Mouse (Mus musculus) intestine, embryonic 14.5 days (tissue): Measurements from ENCODE around the gene Hs6st2. TPM values are rescaled to one million over a fixed set of nuclear protein-coding genes. Genes with fewer than 3 reads are reported as not detected.

ENCODE experiments used
- ATAC-seq: fragments of 200-750 bp; cut with Nextera tagmentation; replicated peaks from 2 replicates; pipeline ENCODE4 v1.8.0; 2017; ENCODE audit warnings: low read depth, moderate number of reproducible peaks, moderate TSS enrichment, moderate library complexity; ENCODE audit not compliant: low FRiP score, low TSS enrichment
- DNase-seq: peaks from one replicate; pipeline ENCODE4 v3.0.0-alpha.2; 2018; ENCODE audit warnings: low spot score
- H3K27ac ChIP-seq: fragments of 300-500 bp; sonication (generic); 2 replicates; pipeline ENCODE4 v1.5.1; 2014; ENCODE audit warnings: low read depth, mild to moderate bottlenecking, control low read depth
- H3K27me3 ChIP-seq: fragments of 300-500 bp; sonication (generic); replicated peaks from 2 replicates; pipeline ENCODE4 v1.6.1; 2014; ENCODE audit warnings: low read length, control low read depth; ENCODE audit not compliant: control insufficient read depth, insufficient read depth
- H3K36me3 ChIP-seq: fragments of 300-500 bp; sonication (generic); 2 replicates; pipeline ENCODE4 v1.6.1; 2014; ENCODE audit warnings: low read length, control low read depth; ENCODE audit not compliant: control insufficient read depth, insufficient read depth
- H3K4me1 ChIP-seq: fragments of 300-500 bp; sonication (generic); replicated peaks from 2 replicates; pipeline ENCODE4 v1.6.1; 2014; ENCODE audit warnings: low read length, control low read depth, mixed read lengths; ENCODE audit not compliant: control insufficient read depth, insufficient read depth
- H3K4me2 ChIP-seq: fragments of 300-500 bp; sonication (generic); 2 replicates; pipeline ENCODE4 v1.6.1; 2014; ENCODE audit warnings: low read length
- H3K4me3 ChIP-seq: fragments of 300-500 bp; sonication (generic); 2 replicates; pipeline ENCODE4 v1.5.1; 2014; ENCODE audit warnings: low read depth, low read length, control low read depth, mixed read lengths
- H3K9ac ChIP-seq: fragments of 300-500 bp; sonication (generic); 2 replicates; pipeline ENCODE4 v1.6.1; 2014; ENCODE audit warnings: mild to moderate bottlenecking, low read length
- H3K9me3 ChIP-seq: fragments of 300-500 bp; sonication (generic); 2 replicates; pipeline ENCODE4 v1.6.1; 2016; ENCODE audit warnings: low read length, control low read depth; ENCODE audit not compliant: control insufficient read depth
- WGBS: fragments of 180-500 bp; shearing (Covaris S2); extraction: QIAGEN DNeasy Blood & Tissue Kit; methylation state at CpG from one replicate; pipeline ENCODE4 v1.1.7; 2014; 5-methylcytosine and 5-hydroxymethylcytosine counted together
- polyA plus RNA-seq: library from polyadenylated mRNA; unstranded; fragments of >200 nt; fragmentation: Nextera tagmentation; extraction: Ambion mirVana; gene quantifications from 2 replicates; pipeline ENCODE4 v1.2.1, GENCODE M21; 2014

Gene Hs6st2
- polyA plus RNA-seq, result 9.0 and 9.7 TPM in 2 replicates

DNA sequence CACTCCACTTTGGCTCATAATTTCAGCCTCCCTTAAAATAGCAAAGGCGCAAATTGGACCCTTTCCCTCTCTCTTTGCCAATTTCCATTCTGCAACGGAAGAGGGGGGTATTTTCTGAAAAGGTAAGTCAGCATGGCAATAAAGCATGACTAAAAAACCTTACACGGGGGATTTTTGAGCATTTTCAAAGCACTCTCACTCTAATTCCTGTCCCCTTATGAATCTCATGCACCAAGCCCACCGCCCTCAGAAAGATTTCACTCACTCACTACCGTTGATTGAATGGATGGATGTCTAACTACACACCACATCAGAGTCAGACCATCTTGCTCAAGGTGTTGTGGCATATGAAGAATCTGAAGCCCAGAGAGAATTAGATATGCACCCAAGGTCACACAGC is at the start of gene Hs6st2:
Hs6st2 (minus strand) TSS at position 101 of the 400 bp plus-strand sequence.
- ATAC-seq, result no peak
- 24% methylated on average over 5 of the region's 5 CpGs for WGBS
- peak within 1 kb of the TSS; percentile 74 for H3K4me2 ChIP-seq
- peaks cover 35% of the 10 kb centered on the region for H3K27me3 ChIP-seq
- H3K27ac ChIP-seq, result no peak within 1 kb of the TSS
- H3K9ac ChIP-seq, result peak within 1 kb of the TSS; percentile 42
- H3K9me3 ChIP-seq, result no peaks in the 10 kb centered on the region
- DNase-seq, result no peak
- H3K36me3 ChIP-seq, result no peaks in the 10 kb centered on the region
- peak within 1 kb of the TSS; percentile 40 for H3K4me3 ChIP-seq
- H3K4me1 ChIP-seq, result no peaks in the 10 kb centered on the region

GRCm38 (mm10) chrX:51714086-51714745 is 32.6 kb upstream of the Hs6st2 start:
- no peaks in the 10 kb centered on the region for H3K9me3 ChIP-seq
- no peak for ATAC-seq

GRCm38 (mm10) chrX:51712996-51713395 is 31.3 kb upstream of the Hs6st2 start:
- no peaks in the 10 kb centered on the region for H3K27me3 ChIP-seq
- H3K27ac ChIP-seq, result no peak overlapping the region
- H3K9me3 ChIP-seq, result no peaks in the 10 kb centered on the region
- no peak for DNase-seq
- H3K9ac ChIP-seq, result no peak overlapping the region
- H3K4me3 ChIP-seq, result no peak overlapping the region
- WGBS, result 81% methylated on average over 1 of the region's 1 CpGs
- no peaks in the 10 kb centered on the region for H3K36me3 ChIP-seq
- no peak overlapping the region for H3K4me2 ChIP-seq
- no peaks in the 10 kb centered on the region for H3K4me1 ChIP-seq
- no peak for ATAC-seq

More at GRCm38 (mm10) chrX:51714086-51714745, 32.6 kb upstream of the Hs6st2 start:
- Histone ChIP-seq H3K4me1 (no peaks in the 10 kb centered on the region), H3K4me3 (no peak overlapping the region), H3K4me2 (no peak overlapping the region), H3K27ac (no peak overlapping the region), H3K36me3 (no peaks in the 10 kb centered on the region), H3K9ac (no peak overlapping the region), H3K27me3 (no peaks in the 10 kb centered on the region)
- DNase-seq, result no peak
- 48% methylated on average over 8 of the region's 8 CpGs for WGBS

- no peaks in the 10 kb centered on the region for H3K4me1 ChIP-seq
- H3K4me3 ChIP-seq, result no peak overlapping the region
- WGBS, result 63% methylated on average over 4 of the region's 4 CpGs
- no peak for ATAC-seq
- no peaks in the 10 kb centered on the region for H3K9me3 ChIP-seq
- no peaks in the 10 kb centered on the region for H3K36me3 ChIP-seq
- H3K9ac ChIP-seq, result no peak overlapping the region
- no peak for DNase-seq
- H3K4me2 ChIP-seq, result no peak overlapping the region
- H3K27me3 ChIP-seq, result 0 out of 2 replicates have a peak, but pooled peaks cover 12% of the 10 kb centered on the region
- H3K27ac ChIP-seq, result no peak overlapping the region
These were observed 21.2 kb upstream of the Hs6st2 start for GRCm38 (mm10) chrX:51702823-51703222.

DNA sequence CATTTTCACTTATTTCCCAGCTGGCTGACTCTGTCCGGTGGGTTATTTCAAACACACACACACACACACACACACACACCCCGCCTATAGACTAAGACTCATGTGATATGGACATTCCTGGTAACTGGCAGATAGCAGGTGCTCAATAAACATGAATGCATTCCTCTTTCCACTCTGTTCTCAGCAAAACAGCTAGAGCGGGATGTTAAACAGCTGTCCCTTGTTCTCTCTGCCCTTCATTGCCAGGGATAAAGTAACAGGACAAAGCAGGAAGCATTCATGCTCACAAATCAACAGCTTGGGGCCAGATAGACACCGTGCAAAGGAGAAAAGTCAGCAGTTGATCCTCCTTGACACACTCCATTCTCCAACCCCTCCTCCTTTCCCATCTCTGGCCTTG is 17.4 kb upstream of the Hs6st2 start:
- no peak for DNase-seq
- Histone ChIP-seq H3K4me1 (no peaks in the 10 kb centered on the region), H3K36me3 (no peaks in the 10 kb centered on the region), H3K4me2 (no peak overlapping the region), H3K9ac (no peak overlapping the region), H3K9me3 (no peaks in the 10 kb centered on the region), H3K4me3 (no peak overlapping the region), H3K27ac (no peak overlapping the region), H3K27me3 (0 out of 2 replicates have a peak, but pooled peaks cover 11% of the 10 kb centered on the region)
- WGBS, result 54% methylated on average over 4 of the region's 4 CpGs
- ATAC-seq, result no peak

- no peak overlapping the region for H3K4me2 ChIP-seq
- H3K9ac ChIP-seq, result no peak overlapping the region
- no peaks in the 10 kb centered on the region for H3K36me3 ChIP-seq
- 72% methylated on average over 6 of the region's 6 CpGs for WGBS
- peaks cover 19% of the 10 kb centered on the region for H3K27me3 ChIP-seq
- H3K4me3 ChIP-seq, result no peak overlapping the region
- ATAC-seq (no peak), DNase-seq (no peak)
- no peaks in the 10 kb centered on the region for H3K9me3 ChIP-seq
- H3K4me1 ChIP-seq, result no peaks in the 10 kb centered on the region
- no peak overlapping the region for H3K27ac ChIP-seq
These were observed 4.6 kb upstream of the Hs6st2 start for GRCm38 (mm10) chrX:51686048-51686949.

DNA sequence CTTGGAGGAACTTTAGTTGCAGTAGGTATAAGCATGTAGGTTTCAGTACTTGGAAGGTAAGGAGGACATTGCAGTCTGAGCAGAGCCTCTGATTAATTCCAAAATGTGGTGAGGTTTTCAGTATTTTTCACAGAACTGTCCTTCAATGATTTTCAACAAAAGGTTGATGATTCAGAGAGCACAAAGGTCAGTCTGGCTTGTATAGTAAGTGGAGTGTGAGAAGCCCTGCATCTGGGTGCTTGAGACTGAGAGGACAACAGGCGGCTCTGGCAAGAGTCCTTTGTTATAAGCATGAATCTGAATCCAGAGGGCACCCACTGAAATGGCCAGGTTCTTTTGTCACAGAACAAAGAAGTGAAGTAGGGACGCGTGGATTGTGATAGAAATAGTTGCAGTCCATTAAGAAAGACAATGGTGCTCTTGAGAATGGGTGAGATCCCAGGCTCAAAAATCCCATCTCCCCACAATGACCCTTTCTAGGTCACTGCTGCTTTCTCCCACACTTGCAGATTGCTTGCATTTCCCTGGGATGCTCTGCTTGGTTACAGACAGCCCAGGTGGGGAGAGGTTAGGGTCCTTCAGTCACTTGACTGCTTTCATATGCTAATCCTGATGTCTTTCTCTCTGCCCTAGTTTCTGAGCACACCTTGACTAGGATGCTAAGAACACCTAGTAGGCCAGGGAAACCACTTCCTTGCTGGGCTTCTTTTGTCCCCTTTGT is 2.8 kb upstream of the Hs6st2 start:
- H3K27ac ChIP-seq, result no peak overlapping the region

DNA sequence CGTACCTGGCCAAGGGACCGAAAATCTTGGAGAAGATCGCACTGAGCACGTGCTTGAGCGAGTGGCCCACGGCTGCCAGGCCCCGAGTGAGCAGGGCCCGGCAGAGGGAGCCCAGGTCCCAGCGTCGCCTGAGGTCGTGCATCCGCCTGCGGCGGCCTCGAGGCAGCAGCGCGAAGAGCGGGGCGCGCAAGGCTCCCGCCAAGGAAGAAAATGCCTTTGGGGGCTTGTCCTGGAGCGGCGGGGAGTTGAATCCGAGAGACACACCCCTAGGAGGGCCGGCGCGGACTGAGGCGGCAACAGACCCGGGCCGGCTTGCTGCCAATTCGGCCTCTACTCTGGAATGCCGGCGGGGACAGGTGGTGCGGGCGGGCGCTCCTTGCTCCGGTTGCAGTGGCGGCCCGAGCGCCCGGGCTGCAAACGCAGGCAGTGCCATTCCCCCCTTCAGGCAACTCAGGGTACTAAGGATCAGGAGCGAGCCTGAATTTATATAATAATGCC is 437 bp downstream of the Hs6st2 start:
- peak; percentile 81 for DNase-seq
- Histone ChIP-seq H3K27me3 (peaks cover 35% of the 10 kb centered on the region), H3K36me3 (no peaks in the 10 kb centered on the region), H3K4me1 (no peaks in the 10 kb centered on the region), H3K9ac (peak overlapping the region; percentile 42; the same call in 1 of the 2 replicates), H3K9me3 (no peaks in the 10 kb centered on the region), H3K4me2 (peak overlapping the region; percentile 74), H3K27ac (no peak overlapping the region), H3K4me3 (peak overlapping the region; percentile 40)
- ATAC-seq, result peak; percentile 80
- 13% methylated on average over 43 of the region's 43 CpGs for WGBS

More for the DNA sequence above, 2.8 kb upstream of the Hs6st2 start:
- no peak overlapping the region for H3K4me2 ChIP-seq
- no peak overlapping the region for H3K9ac ChIP-seq
- H3K27me3 ChIP-seq, result peaks cover 27% of the 10 kb centered on the region
- ATAC-seq, result no peak
- H3K4me1 ChIP-seq, result no peaks in the 10 kb centered on the region
- 51% methylated on average over 3 of the region's 3 CpGs for WGBS
- no peak for DNase-seq
- H3K9me3 ChIP-seq, result no peaks in the 10 kb centered on the region
- H3K36me3 ChIP-seq, result no peaks in the 10 kb centered on the region
- H3K4me3 ChIP-seq, result no peak overlapping the region
